ENCODE assay signal across 8 mouse cellular contexts in the genomic region with DNA sequence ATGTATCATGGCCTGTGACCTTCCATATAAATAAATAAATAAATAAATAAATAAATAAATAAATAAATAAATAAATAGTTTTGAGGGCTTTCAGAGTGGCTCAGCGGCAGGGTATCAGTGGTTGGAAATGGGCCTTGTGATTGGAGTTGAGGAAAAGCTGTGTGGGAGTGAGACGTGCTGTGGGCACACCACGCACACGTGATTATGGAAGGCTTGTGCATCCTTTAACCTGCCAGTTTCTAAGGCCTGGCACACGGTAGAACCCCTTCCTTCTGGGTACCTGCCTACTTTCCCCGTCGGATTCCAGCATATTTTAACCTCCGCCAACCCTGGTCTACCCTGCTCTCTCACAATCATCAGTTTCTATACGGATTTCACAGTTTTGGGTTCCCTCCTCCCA. TPM values are rescaled to one million over a fixed set of nuclear protein-coding genes. Genes with fewer than 3 reads are reported as not detected.
DNase-seq lines count a peak whose midpoint lies in the region; ATAC-seq and TF ChIP-seq lines count a peak whose summit lies in the region.

No protein-coding gene starts in this region.

- DNase-seq in liver, adult 2 months (ENCODE audit: extremely low read depth, low read depth, low spot score): peak; percentile 82
- DNase-seq in liver: no peak
- DNase-seq in embryonic facial prominence, embryonic 11.5 days (ENCODE audit: low spot score): no peak
- peak; percentile 15 for DNase-seq in hindbrain, postnatal 0 days (ENCODE audit: low spot score)
- no peak for DNase-seq in midbrain, postnatal 0 days (ENCODE audit: low spot score)
- no peak for DNase-seq in spleen, postnatal 4 days (ENCODE audit: low spot score in 2 of 2)
- DNase-seq in left cerebral cortex, postnatal 4 days: no peak

- H3K9me3 ChIP-seq in embryonic facial prominence, embryonic 11.5 days (replicated peaks; ENCODE audit: control insufficient read depth, low read length): no peaks in the 10 kb centered on the region
- no peaks in the 10 kb centered on the region for H3K9me3 ChIP-seq in hindbrain, postnatal 0 days (ENCODE audit: low read length)
- H3K9me3 ChIP-seq in midbrain, postnatal 0 days (ENCODE audit: low read length): no peaks in the 10 kb centered on the region

- no peak overlapping the region; the same call in 1 of the 2 replicates for H3K4me3 ChIP-seq in liver, adult 2 months (ENCODE audit: insufficient read depth, low read depth, low read length)
- peak overlapping the region; percentile 46 for H3K4me3 ChIP-seq in embryonic facial prominence, embryonic 11.5 days (ENCODE audit: low read depth, low read length)
- peak overlapping the region; percentile 53 for H3K4me3 ChIP-seq in hindbrain, postnatal 0 days (ENCODE audit: low read length)
- H3K4me3 ChIP-seq in midbrain, postnatal 0 days (ENCODE audit: low read depth, low read length): peak overlapping the region; percentile 57

- TF ChIP-seq POLR2A in liver, adult 2 months (IDR thresholded peaks at IDR 0.05; ENCODE audit: extremely low read depth, insufficient read depth, low read length): no peak

- no peaks in the 10 kb centered on the region for H3K79me2 ChIP-seq in liver, adult 2 months (ENCODE audit: control insufficient read depth, insufficient read depth, low read length)

- H3K4me2 ChIP-seq in embryonic facial prominence, embryonic 11.5 days (ENCODE audit: low read depth, low read length): peak overlapping the region; percentile 78
- peak overlapping the region; percentile 77 for H3K4me2 ChIP-seq in hindbrain, postnatal 0 days (ENCODE audit: low read depth, low read length)
- peak overlapping the region; percentile 75 for H3K4me2 ChIP-seq in midbrain, postnatal 0 days (ENCODE audit: low read depth, low read length, poor library complexity, severe bottlenecking)

- H3K27me3 ChIP-seq in liver, adult 2 months (ENCODE audit: control insufficient read depth, insufficient read depth, low read length): no peaks in the 10 kb centered on the region
- peaks cover 17% of the 10 kb centered on the region for H3K27me3 ChIP-seq in embryonic facial prominence, embryonic 11.5 days (ENCODE audit: control insufficient read depth, insufficient read depth, low read length)
- H3K27me3 ChIP-seq in hindbrain, postnatal 0 days (ENCODE audit: insufficient read depth, low read length): no peaks in the 10 kb centered on the region; the same call in 1 of the 2 replicates
- H3K27me3 ChIP-seq in midbrain, postnatal 0 days (ENCODE audit: insufficient read depth, low read length): peaks cover 7% of the 10 kb centered on the region

- peak overlapping the region; percentile 51 for H3K27ac ChIP-seq in liver, adult 2 months (replicated peaks; ENCODE audit: insufficient read depth, low read depth, low read length)
- H3K27ac ChIP-seq in embryonic facial prominence, embryonic 11.5 days (replicated peaks; ENCODE audit: low read depth, low read length): no peak overlapping the region
- H3K27ac ChIP-seq in hindbrain, postnatal 0 days: peak overlapping the region; percentile 54; the same call in 1 of the 2 replicates
- peak overlapping the region; percentile 76 for H3K27ac ChIP-seq in midbrain, postnatal 0 days (ENCODE audit: low read depth, low read length)

- peak overlapping the region; percentile 71 for H3K9ac ChIP-seq in liver, adult 2 months (ENCODE audit: low read depth, low read length)
- H3K9ac ChIP-seq in embryonic facial prominence, embryonic 11.5 days (replicated peaks; ENCODE audit: low read length): peak overlapping the region; percentile 57
- H3K9ac ChIP-seq in hindbrain, postnatal 0 days (replicated peaks; ENCODE audit: low read length): peak overlapping the region; percentile 55
- peak overlapping the region; percentile 67 for H3K9ac ChIP-seq in midbrain, postnatal 0 days (replicated peaks; ENCODE audit: low read length, poor library complexity, severe bottlenecking)

- TF ChIP-seq CTCF in liver, adult 2 months (IDR thresholded peaks at IDR 0.05; ENCODE audit: low read depth, low read length): no peak
- TF ChIP-seq CTCF in hindbrain, postnatal 0 days (IDR thresholded peaks at IDR 0.05; ENCODE audit: low read depth): no peak
- TF ChIP-seq CTCF in midbrain, postnatal 0 days (IDR thresholded peaks at IDR 0.05): no peak

- intact Hi-C loops in left cerebral cortex, postnatal 4 days (cut with DNase I): loop anchor here (5.0 kb wide), 1 partner anchor 195 kb away; no protein-coding TSS in a partner anchor

- WGBS in liver, adult 2 months: 7% methylated on average over 9 of the region's 9 CpGs
- 27% methylated on average over 9 of the region's 9 CpGs for WGBS in embryonic facial prominence, embryonic 11.5 days
- WGBS in hindbrain, postnatal 0 days: 18% methylated on average over 9 of the region's 9 CpGs
- 19% methylated on average over 9 of the region's 9 CpGs for WGBS in midbrain, postnatal 0 days

- peaks cover 35% of the 10 kb centered on the region for H3K36me3 ChIP-seq in liver, adult 2 months (ENCODE audit: control insufficient read depth, insufficient read depth, low read length)
- H3K36me3 ChIP-seq in embryonic facial prominence, embryonic 11.5 days (replicated peaks; ENCODE audit: control insufficient read depth, insufficient read depth, low read depth, low read length): no peaks in the 10 kb centered on the region
- no peaks in the 10 kb centered on the region for H3K36me3 ChIP-seq in hindbrain, postnatal 0 days (ENCODE audit: insufficient read depth, low read length)
- no peaks in the 10 kb centered on the region for H3K36me3 ChIP-seq in midbrain, postnatal 0 days (ENCODE audit: insufficient read depth, low read length)

- peaks cover 5% of the 10 kb centered on the region; the same call in 1 of the 2 replicates for H3K4me1 ChIP-seq in liver, adult 2 months (ENCODE audit: control insufficient read depth, insufficient read depth, low read length)
- no peaks in the 10 kb centered on the region for H3K4me1 ChIP-seq in embryonic facial prominence, embryonic 11.5 days (ENCODE audit: control insufficient read depth, insufficient read depth, low read length)
- H3K4me1 ChIP-seq in hindbrain, postnatal 0 days (ENCODE audit: insufficient read depth, low read length): peaks cover 4% of the 10 kb centered on the region; the same call in 1 of the 2 replicates
- no peaks in the 10 kb centered on the region for H3K4me1 ChIP-seq in midbrain, postnatal 0 days (ENCODE audit: insufficient read depth, low read length)

- peak; percentile 20; the same call in 1 of the 2 replicates for ATAC-seq in embryonic facial prominence, embryonic 11.5 days (replicated peaks; ENCODE audit: insufficient number of reproducible peaks, low FRiP score, low TSS enrichment, low read depth)
- peak; percentile 27; the same call in 1 of the 2 replicates for ATAC-seq in hindbrain, postnatal 0 days
- ATAC-seq in midbrain, postnatal 0 days (ENCODE audit: low FRiP score): peak; percentile 58
- no peak for ATAC-seq in megakaryocyte progenitor cell, adult 5-6 weeks (replicated peaks; ENCODE audit: poor library complexity)

RNA-seq across cellular contexts. Expression of a gene that starts 10.8 kb away (rescaled TPM):
- total RNA-seq in liver, adult 2 months (2014; rRNA removed): 58.2 and 84.8 TPM in 2 replicates
- 134 and 136 TPM in 2 replicates for polyA plus RNA-seq in liver, adult 2 months (2012; rRNA removed)
- 8.1 and 8.5 TPM in 2 replicates for polyA plus RNA-seq in embryonic facial prominence, embryonic 11.5 days (2014; fragmentation: Nextera tagmentation; extraction: Ambion mirVana)
- total RNA-seq in hindbrain, postnatal 0 days (2014; rRNA removed): 1.5 and 2.7 TPM in 2 replicates
- polyA plus RNA-seq in hindbrain, postnatal 0 days (2015; fragmentation: Nextera tagmentation; extraction: Ambion mirVana): 1.7 and 2.0 TPM in 2 replicates
- total RNA-seq in midbrain, postnatal 0 days (2014; rRNA removed): 0.71 and 0.82 TPM in 2 replicates
- polyA plus RNA-seq in midbrain, postnatal 0 days (2015; fragmentation: Nextera tagmentation; extraction: Ambion mirVana): 1.00 and 1.3 TPM in 2 replicates
- not detected in 2 replicates for total RNA-seq in megakaryocyte progenitor cell, adult 5-6 weeks (2015)
- not detected in 2 replicates for total RNA-seq in megakaryocyte progenitor cell, adult 5-6 weeks (2017)
- 1 to 10 TPM; 2.2 to 2.3 TPM for total RNA-seq in left cerebral cortex, postnatal 4 days (2021)

RNA-seq across cellular contexts. Expression of a gene that starts 18.2 kb away (rescaled TPM):
- total RNA-seq in liver, adult 2 months (2014; rRNA removed): 62.8 and 64.1 TPM in 2 replicates
- 75.0 and 101 TPM in 2 replicates for polyA plus RNA-seq in liver, adult 2 months (2012; rRNA removed)
- 89.3 and 95.6 TPM in 2 replicates for polyA plus RNA-seq in embryonic facial prominence, embryonic 11.5 days (2014; fragmentation: Nextera tagmentation; extraction: Ambion mirVana)
- 70.0 and 73.9 TPM in 2 replicates for total RNA-seq in hindbrain, postnatal 0 days (2014; rRNA removed)
- polyA plus RNA-seq in hindbrain, postnatal 0 days (2015; fragmentation: Nextera tagmentation; extraction: Ambion mirVana): 259 and 264 TPM in 2 replicates
- total RNA-seq in midbrain, postnatal 0 days (2014; rRNA removed): 68.3 and 79.2 TPM in 2 replicates
- 243 and 246 TPM in 2 replicates for polyA plus RNA-seq in midbrain, postnatal 0 days (2015; fragmentation: Nextera tagmentation; extraction: Ambion mirVana)
- 42.0 and 43.2 TPM in 2 replicates for total RNA-seq in megakaryocyte progenitor cell, adult 5-6 weeks (2015)
- total RNA-seq in megakaryocyte progenitor cell, adult 5-6 weeks (2017): 24.8 and 31.5 TPM in 2 replicates
- total RNA-seq in left cerebral cortex, postnatal 4 days (2021): 100 to 1,000 TPM; 111 to 118 TPM

RNA-seq across cellular contexts. Expression of a gene that starts 44.7 kb away (rescaled TPM):
- 0.60 and 1.0 TPM in 2 replicates for total RNA-seq in liver, adult 2 months (2014; rRNA removed)
- 0.56 and 0.72 TPM in 2 replicates for polyA plus RNA-seq in liver, adult 2 months (2012; rRNA removed)
- polyA plus RNA-seq in embryonic facial prominence, embryonic 11.5 days (2014; fragmentation: Nextera tagmentation; extraction: Ambion mirVana): 26.5 and 30.8 TPM in 2 replicates
- total RNA-seq in hindbrain, postnatal 0 days (2014; rRNA removed): 8.0 and 11.7 TPM in 2 replicates
- 4.9 and 5.1 TPM in 2 replicates for polyA plus RNA-seq in hindbrain, postnatal 0 days (2015; fragmentation: Nextera tagmentation; extraction: Ambion mirVana)
- 8.1 and 9.4 TPM in 2 replicates for total RNA-seq in midbrain, postnatal 0 days (2014; rRNA removed)
- 3.9 and 4.5 TPM in 2 replicates for polyA plus RNA-seq in midbrain, postnatal 0 days (2015; fragmentation: Nextera tagmentation; extraction: Ambion mirVana)
- not detected in 2 replicates for total RNA-seq in megakaryocyte progenitor cell, adult 5-6 weeks (2015)
- not detected in 2 replicates for total RNA-seq in megakaryocyte progenitor cell, adult 5-6 weeks (2017)
- total RNA-seq in left cerebral cortex, postnatal 4 days (2021): 1 to 10 TPM; 3.9 to 4.1 TPM

RNA-seq across cellular contexts. Expression of a gene that starts 56.7 kb away (rescaled TPM):
- total RNA-seq in liver, adult 2 months (2014; rRNA removed): 0.37 and 0.87 TPM in 2 replicates
- polyA plus RNA-seq in liver, adult 2 months (2012; rRNA removed): 3.7 and 5.0 TPM in 2 replicates
- 6.0 and 6.5 TPM in 2 replicates for polyA plus RNA-seq in embryonic facial prominence, embryonic 11.5 days (2014; fragmentation: Nextera tagmentation; extraction: Ambion mirVana)
- 10.6 and 12.0 TPM in 2 replicates for total RNA-seq in hindbrain, postnatal 0 days (2014; rRNA removed)
- polyA plus RNA-seq in hindbrain, postnatal 0 days (2015; fragmentation: Nextera tagmentation; extraction: Ambion mirVana): 7.8 and 9.2 TPM in 2 replicates
- 10.1 and 10.9 TPM in 2 replicates for total RNA-seq in midbrain, postnatal 0 days (2014; rRNA removed)
- polyA plus RNA-seq in midbrain, postnatal 0 days (2015; fragmentation: Nextera tagmentation; extraction: Ambion mirVana): 7.0 and 7.7 TPM in 2 replicates
- 3.2 and 3.5 TPM in 2 replicates for total RNA-seq in megakaryocyte progenitor cell, adult 5-6 weeks (2015)
- total RNA-seq in megakaryocyte progenitor cell, adult 5-6 weeks (2017): 1.2 and 2.3 TPM in 2 replicates
- total RNA-seq in left cerebral cortex, postnatal 4 days (2021): 1 to 10 TPM; 7.6 to 9.2 TPM

Comparison
In these comparisons a context has a peak if more than half of its experiments do, and no peak if none do; other contexts are left out.
1. DNase-seq: peak in liver, adult 2 months (single experiment) and hindbrain, postnatal 0 days (single experiment); none in liver (single experiment), embryonic facial prominence, embryonic 11.5 days (single experiment), midbrain, postnatal 0 days (single experiment), spleen, postnatal 4 days (0 of 2) and left cerebral cortex, postnatal 4 days (single experiment).
2. RNA of a gene that starts 10.8 kb away (total RNA-seq): 58.2 to 84.8 TPM in liver, adult 2 months; 1.5 to 2.7 TPM in hindbrain, postnatal 0 days, 2.2 to 2.3 TPM in left cerebral cortex, postnatal 4 days, 0.71 to 0.82 TPM in midbrain, postnatal 0 days and not detected in megakaryocyte progenitor cell, adult 5-6 weeks; every median in the first group is over 10 times any median in the second.
3. Peak in every context shown above with its lines, with median percentiles within 50 percentile points of each other: H3K9ac ChIP-seq and H3K4me2 ChIP-seq.